Mouse (Mus musculus): ENCODE data around the gene Sp6. TPM values are rescaled to one million over a fixed set of nuclear protein-coding genes. Genes with fewer than 3 reads are reported as not detected.
A peak's percentile ranks its signal among the peaks of the same experiment; 100 is the strongest.

The Sp6 gene
- polyA plus RNA-seq, 1 experiment from 2014 or later = 0.11 TPM

- no peak overlapping the region for H3K9ac ChIP-seq (ENCODE audit: low read depth, low read length)
- 50% methylated on average over 9 of the region's 9 CpGs for WGBS (ENCODE audit: insufficient replicate concordance)
- no peaks in the 10 kb centered on the region for H3K36me3 ChIP-seq (ENCODE audit: control insufficient read depth, insufficient read depth, low read length)
- no peak overlapping the region for H3K4me3 ChIP-seq (ENCODE audit: low read depth, low read length)
- H3K9me3 ChIP-seq (replicated peaks; ENCODE audit: control insufficient read depth, low read length) = no peaks in the 10 kb centered on the region
- ATAC-seq (replicated peaks; ENCODE audit: insufficient number of reproducible peaks, low FRiP score, low TSS enrichment) = no peak
- no peak overlapping the region for H3K4me2 ChIP-seq
- no peaks in the 10 kb centered on the region for H3K4me1 ChIP-seq (ENCODE audit: control insufficient read depth, insufficient read depth, low read length)
- peaks cover 55% of the 10 kb centered on the region for H3K27me3 ChIP-seq (ENCODE audit: control insufficient read depth, insufficient read depth, low read length)
- H3K27ac ChIP-seq (ENCODE audit: low read depth, low read length) = no peak overlapping the region
Measured at GRCm38 (mm10) chr11:97007093-97007794, 6.0 kb upstream of the Sp6 start.

- Histone ChIP-seq H3K4me2 (no peak overlapping the region), H3K27me3 (ENCODE audit: control insufficient read depth, insufficient read depth, low read length) (peaks cover 50% of the 10 kb centered on the region)
Measured at GRCm38 (mm10) chr11:97009198-97009790, 3.9 kb upstream of the Sp6 start.

GRCm38 (mm10) chr11:97017696-97018582 is 4.7 kb downstream of the Sp6 start:
- WGBS (ENCODE audit: insufficient replicate concordance) = under 1% methylated on average over 36 of the region's 36 CpGs
- H3K9ac ChIP-seq (ENCODE audit: low read depth, low read length) = no peak overlapping the region
- H3K9me3 ChIP-seq (replicated peaks; ENCODE audit: control insufficient read depth, low read length) = no peaks in the 10 kb centered on the region
- H3K27me3 ChIP-seq (ENCODE audit: control insufficient read depth, insufficient read depth, low read length) = peaks cover 80% of the 10 kb centered on the region
- peaks cover 21% of the 10 kb centered on the region for H3K4me1 ChIP-seq (ENCODE audit: control insufficient read depth, insufficient read depth, low read length)
- peak overlapping the region; percentile 42 for H3K4me3 ChIP-seq (ENCODE audit: low read depth, low read length)
- no peaks in the 10 kb centered on the region for H3K36me3 ChIP-seq (ENCODE audit: control insufficient read depth, insufficient read depth, low read length)
- no peak overlapping the region for H3K27ac ChIP-seq (ENCODE audit: low read depth, low read length)
- ATAC-seq (replicated peaks; ENCODE audit: insufficient number of reproducible peaks, low FRiP score, low TSS enrichment) = no peak
- peak overlapping the region; percentile 63 for H3K4me2 ChIP-seq

More at GRCm38 (mm10) chr11:97009198-97009790, 3.9 kb upstream of the Sp6 start:
- H3K9me3 ChIP-seq (replicated peaks; ENCODE audit: control insufficient read depth, low read length) = no peaks in the 10 kb centered on the region
- 25% methylated on average over 8 of the region's 8 CpGs for WGBS (ENCODE audit: insufficient replicate concordance)
- no peaks in the 10 kb centered on the region for H3K36me3 ChIP-seq (ENCODE audit: control insufficient read depth, insufficient read depth, low read length)
- no peaks in the 10 kb centered on the region for H3K4me1 ChIP-seq (ENCODE audit: control insufficient read depth, insufficient read depth, low read length)
- no peak for ATAC-seq (replicated peaks; ENCODE audit: insufficient number of reproducible peaks, low FRiP score, low TSS enrichment)
- H3K9ac ChIP-seq (ENCODE audit: low read depth, low read length) = no peak overlapping the region
- H3K27ac ChIP-seq (ENCODE audit: low read depth, low read length) = no peak overlapping the region
- no peak overlapping the region for H3K4me3 ChIP-seq (ENCODE audit: low read depth, low read length)

- Histone ChIP-seq H3K4me3 (ENCODE audit: low read depth, low read length) (peak overlapping the region; percentile 42), H3K9ac (ENCODE audit: low read depth, low read length) (0 out of 2 replicates have a peak overlapping the region, but pooled peaks have one; percentile 22), H3K36me3 (ENCODE audit: control insufficient read depth, insufficient read depth, low read length) (no peaks in the 10 kb centered on the region), H3K4me2 (peak overlapping the region; percentile 63), H3K27ac (ENCODE audit: low read depth, low read length) (no peak overlapping the region), H3K9me3 (replicated peaks; ENCODE audit: control insufficient read depth, low read length) (no peaks in the 10 kb centered on the region), H3K27me3 (ENCODE audit: control insufficient read depth, insufficient read depth, low read length) (peaks cover 89% of the 10 kb centered on the region), H3K4me1 (ENCODE audit: control insufficient read depth, insufficient read depth, low read length) (peaks cover 21% of the 10 kb centered on the region)
- 2% methylated on average over 54 of the region's 68 CpGs for WGBS (ENCODE audit: insufficient replicate concordance)
- no peak for ATAC-seq (replicated peaks; ENCODE audit: insufficient number of reproducible peaks, low FRiP score, low TSS enrichment)
Measured at GRCm38 (mm10) chr11:97018583-97019344, 5.6 kb downstream of the Sp6 start.

- Histone ChIP-seq H3K4me3 (ENCODE audit: low read depth, low read length) (peak overlapping the region; percentile 42), H3K9ac (ENCODE audit: low read depth, low read length) (no peak overlapping the region), H3K27ac (ENCODE audit: low read depth, low read length) (no peak overlapping the region), H3K9me3 (replicated peaks; ENCODE audit: control insufficient read depth, low read length) (no peaks in the 10 kb centered on the region), H3K4me2 (peak overlapping the region; percentile 63), H3K4me1 (ENCODE audit: control insufficient read depth, insufficient read depth, low read length) (peaks cover 21% of the 10 kb centered on the region), H3K27me3 (ENCODE audit: control insufficient read depth, insufficient read depth, low read length) (peaks cover 92% of the 10 kb centered on the region), H3K36me3 (ENCODE audit: control insufficient read depth, insufficient read depth, low read length) (no peaks in the 10 kb centered on the region)
- no peak for ATAC-seq (replicated peaks; ENCODE audit: insufficient number of reproducible peaks, low FRiP score, low TSS enrichment)
- WGBS (ENCODE audit: insufficient replicate concordance) = 3% methylated on average over 13 of the region's 13 CpGs
Measured at GRCm38 (mm10) chr11:97019345-97019708, 6.1 kb downstream of the Sp6 start.

- peak overlapping the region; percentile 48 for H3K4me3 ChIP-seq (ENCODE audit: low read depth, low read length)
- peak overlapping the region; percentile 89 for H3K4me2 ChIP-seq
- WGBS (ENCODE audit: insufficient replicate concordance) = 3% methylated on average over 26 of the region's 27 CpGs
- H3K9ac ChIP-seq (ENCODE audit: low read depth, low read length) = no peak overlapping the region
- H3K27me3 ChIP-seq (ENCODE audit: control insufficient read depth, insufficient read depth, low read length) = peaks cover 89% of the 10 kb centered on the region
- no peaks in the 10 kb centered on the region for H3K36me3 ChIP-seq (ENCODE audit: control insufficient read depth, insufficient read depth, low read length)
- no peak overlapping the region for H3K27ac ChIP-seq (ENCODE audit: low read depth, low read length)
- no peaks in the 10 kb centered on the region for H3K9me3 ChIP-seq (replicated peaks; ENCODE audit: control insufficient read depth, low read length)
- H3K4me1 ChIP-seq (ENCODE audit: control insufficient read depth, insufficient read depth, low read length) = peaks cover 29% of the 10 kb centered on the region
- ATAC-seq (replicated peaks; ENCODE audit: insufficient number of reproducible peaks, low FRiP score, low TSS enrichment) = no peak
Measured at GRCm38 (mm10) chr11:97021121-97021765, 8.0 kb downstream of the Sp6 start.

GRCm38 (mm10) chr11:97021873-97022484 is 8.8 kb downstream of the Sp6 start:
- H3K9ac ChIP-seq (ENCODE audit: low read depth, low read length) = peak overlapping the region; percentile 65
- H3K36me3 ChIP-seq (ENCODE audit: control insufficient read depth, insufficient read depth, low read length) = no peaks in the 10 kb centered on the region
- under 1% methylated on average over 50 of the region's 50 CpGs for WGBS (ENCODE audit: insufficient replicate concordance)
- ATAC-seq (replicated peaks; ENCODE audit: insufficient number of reproducible peaks, low FRiP score, low TSS enrichment) = no peak
- no peak overlapping the region for H3K27ac ChIP-seq (ENCODE audit: low read depth, low read length)
- H3K4me3 ChIP-seq (ENCODE audit: low read depth, low read length) = peak overlapping the region; percentile 48
- H3K4me1 ChIP-seq (ENCODE audit: control insufficient read depth, insufficient read depth, low read length) = peaks cover 29% of the 10 kb centered on the region
- peaks cover 82% of the 10 kb centered on the region for H3K27me3 ChIP-seq (ENCODE audit: control insufficient read depth, insufficient read depth, low read length)
- peak overlapping the region; percentile 89 for H3K4me2 ChIP-seq
- H3K9me3 ChIP-seq (replicated peaks; ENCODE audit: control insufficient read depth, low read length) = no peaks in the 10 kb centered on the region

Measured in heart, embryonic 11.5 days (tissue).